Mouse (Mus musculus) stomach, postnatal 0 days (tissue): Measurements from ENCODE around the gene Wdfy4.
A peak's percentile ranks its signal among the peaks of the same experiment; 100 is the strongest.

Source experiments
- CTCF ChIP-seq: IDR thresholded peaks from 2 replicates; pipeline ENCODE4 v1.5.1; 2016; ENCODE audit warnings: antibody characterized with exemption, low read depth, mild to moderate bottlenecking, moderate library complexity
- EP300 ChIP-seq: optimal IDR thresholded peaks from 2 replicates; pipeline ENCODE3; 2016; ENCODE audit warnings: antibody characterized with exemption

GRCm38 (mm10) chr14:33146287-33146686 is 39.0 kb downstream of the Wdfy4 start:
- no peak for TF ChIP-seq EP300
- peak; percentile 67 for TF ChIP-seq CTCF
